Mouse (Mus musculus) CH12.LX (cell line): ENCODE measurements around the gene Wdr26.

ENCODE experiments used
- CTCF ChIP-seq, 2 experiments: IDR thresholded peaks in 1 of 2; conservative IDR thresholded peaks in 1 of 2; 2 replicates each; pipeline ENCODE4 v1.5.1; 2011 to 2012; ENCODE audit warnings: low read depth in 2 of 2, low read length in 2 of 2, improper control_type of control experiment in 1 of 2, inconsistent platforms in 1 of 2, mild to moderate bottlenecking in 1 of 2, moderate library complexity in 1 of 2
- HCFC1 ChIP-seq: IDR thresholded peaks from 2 replicates; pipeline ENCODE4 v1.6.1; 2012; ENCODE audit warnings: low read depth, mild to moderate bottlenecking, inconsistent platforms, low read length, improper control_type of control experiment
- NELFE ChIP-seq: IDR thresholded peaks from 2 replicates; pipeline ENCODE4 v1.6.1; 2011; ENCODE audit warnings: low read depth, low read length, improper control_type of control experiment
- POLR2A ChIP-seq: IDR thresholded peaks from 2 replicates; pipeline ENCODE4 v1.6.1; 2011; ENCODE audit warnings: low read depth, mild to moderate bottlenecking, improper control_type of control experiment, low read length

DNA sequence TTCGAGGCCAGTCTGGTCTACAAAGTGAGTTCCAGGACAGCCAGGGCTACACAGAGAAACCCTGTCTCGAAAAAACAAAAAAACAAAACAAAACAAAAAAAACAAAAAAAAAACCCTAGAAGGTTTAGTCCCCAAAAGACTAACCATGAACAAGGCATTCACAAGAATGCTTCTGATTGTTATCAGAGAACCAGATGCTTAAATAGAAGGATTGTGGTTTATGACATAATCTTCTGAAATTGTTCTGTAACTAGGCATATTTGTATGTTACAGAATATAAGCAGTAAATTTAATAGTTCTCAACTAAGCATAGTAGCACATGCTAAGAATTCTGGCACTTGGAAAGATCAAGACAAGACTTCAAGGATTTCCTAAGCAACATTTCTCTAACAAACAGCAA is 87.7 kb downstream of the Wdr26 start:
- TF ChIP-seq HCFC1 (no peak), CTCF (conservative IDR thresholded peaks at IDR 0.05 in 1 of 2, IDR thresholded peaks at IDR 0.05 in 1 of 2; ENCODE audit: low read depth in 2 of 2, low read length in 2 of 2) (no peak), POLR2A (no peak), NELFE (no peak)
